Mouse (Mus musculus) cerebellum, adult 2 months (tissue): ENCODE results near the gene Ankrd34b. TPM values are rescaled to one million over a fixed set of nuclear protein-coding genes. Genes with fewer than 3 reads are reported as not detected.

Source experiments
- DNase-seq, 2 experiments: peaks; one replicate each; pipeline ENCODE4 v3.0.0; 2021
- H3K27ac ChIP-seq: fragments of 200-500 bp; 2 replicates; pipeline ENCODE4 v1.5.1; 2012; ENCODE audit warnings: low read length, control low read depth, inconsistent platforms; ENCODE audit not compliant: insufficient read depth
- H3K27me3 ChIP-seq: fragments of 200-500 bp; 2 replicates; pipeline ENCODE4 v1.6.1; 2012; ENCODE audit warnings: inconsistent platforms, mild to moderate bottlenecking, low read length, moderate library complexity; ENCODE audit not compliant: control insufficient read depth, insufficient read depth
- H3K4me1 ChIP-seq: fragments of 200-500 bp; 2 replicates; pipeline ENCODE4 v1.6.1; 2011; ENCODE audit warnings: low read length; ENCODE audit not compliant: control insufficient read depth, insufficient read depth
- H3K4me3 ChIP-seq: fragments of 200-500 bp; replicated peaks from 2 replicates; pipeline ENCODE3; 2011; ENCODE audit warnings: mild to moderate bottlenecking, low read depth, low read length, control low read depth; ENCODE audit not compliant: insufficient read depth
- CTCF ChIP-seq: fragments of 200-500 bp; IDR thresholded peaks from 2 replicates; pipeline ENCODE4 v1.5.1; 2011; ENCODE audit warnings: low read depth, mild to moderate bottlenecking, control low read depth, low read length, moderate library complexity, borderline replicate concordance; ENCODE audit not compliant: insufficient read depth
- POLR2A ChIP-seq: fragments of 200-500 bp; IDR thresholded peaks from 2 replicates; pipeline ENCODE4 v1.6.1; 2011; ENCODE audit warnings: low read length, control low read depth, borderline replicate concordance; ENCODE audit not compliant: insufficient read depth
- WGBS: fragments of 180-500 bp; shearing (Covaris S2); methylation state at CpG from one replicate; pipeline ENCODE4 v1.1.7; 2018; 5-methylcytosine and 5-hydroxymethylcytosine counted together
- polyA plus RNA-seq: library from polyadenylated mRNA; depleted of rRNA; stranded (reverse); fragments of >200 nt; gene quantifications from 2 replicates; pipeline ENCODE4 v1.2.3, GENCODE M21; 2012

Gene Ankrd34b
- polyA plus RNA-seq, 1 experiment, result 23.9 TPM

DNA sequence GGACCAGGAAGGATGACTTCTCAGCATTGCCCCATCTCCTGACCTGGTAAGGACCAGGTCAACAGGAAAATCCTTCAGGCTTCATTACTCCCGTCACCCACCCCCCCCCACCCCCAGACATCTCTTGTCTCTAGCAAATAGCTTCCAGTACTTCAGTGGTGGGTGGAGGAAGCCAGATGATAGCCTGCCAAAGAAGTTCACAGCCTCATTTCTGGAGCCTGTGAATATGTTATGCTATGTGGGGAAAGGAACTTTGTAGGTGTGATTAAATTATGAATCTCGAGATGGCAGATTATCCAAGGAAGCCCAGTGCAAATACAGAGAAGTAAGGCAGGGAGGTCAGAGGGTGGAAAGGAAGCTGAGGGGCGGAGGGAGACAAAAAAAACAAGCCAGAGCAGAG, 2.0 kb upstream of the Ankrd34b start:
- DNase-seq, result no peak
- no peak for TF ChIP-seq CTCF
- TF ChIP-seq POLR2A, result no peak
- 68% methylated on average over 3 of the region's 3 CpGs for WGBS

DNA sequence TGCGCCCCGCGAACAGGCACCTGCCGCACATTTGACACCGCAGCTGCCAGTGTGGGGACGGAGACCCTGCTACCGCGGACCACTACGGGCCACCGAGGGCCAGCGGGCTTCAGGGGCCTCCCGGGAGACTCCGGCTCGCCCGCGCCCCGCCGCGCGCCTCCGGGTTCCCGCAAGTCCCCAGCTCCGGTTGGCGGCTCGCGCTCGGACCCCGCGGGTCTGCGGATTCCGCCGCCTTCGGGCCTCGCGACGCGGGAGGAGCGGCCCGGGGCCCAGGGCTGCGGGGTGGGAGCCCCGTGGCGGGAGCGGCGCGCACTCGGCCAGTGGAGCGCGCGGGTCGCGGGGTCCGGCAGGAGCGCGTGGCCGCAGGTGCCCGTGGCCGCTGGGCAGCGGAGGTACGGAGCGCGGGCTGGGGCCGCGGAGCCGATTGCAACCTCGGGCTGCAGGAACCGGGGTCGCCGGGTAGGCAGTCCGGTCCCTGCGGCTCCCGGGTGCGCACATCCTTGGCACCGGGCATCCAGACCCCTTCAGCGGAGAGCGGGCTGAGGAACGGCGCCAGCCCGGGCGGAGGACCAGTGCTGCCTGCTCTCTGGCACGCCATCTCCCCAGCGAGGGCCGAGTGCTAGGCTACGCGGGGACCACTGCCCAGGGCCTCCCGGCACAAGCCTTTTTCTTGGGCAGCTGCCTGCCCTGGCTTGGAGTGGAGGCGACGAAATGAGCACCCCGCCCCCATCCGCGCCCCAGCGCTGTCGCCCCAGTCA, 777 bp downstream of the Ankrd34b start:
- under 1% methylated on average over 92 of the region's 92 CpGs for WGBS
- Histone ChIP-seq H3K4me3 (peak overlapping the region; percentile 55), H3K4me1 (peaks cover 2% of the 10 kb centered on the region), H3K27me3 (no peaks in the 10 kb centered on the region), H3K27ac (no peak overlapping the region)
- DNase-seq, result peak; percentile 61 to 66
- TF ChIP-seq POLR2A, result no peak
- TF ChIP-seq CTCF, result no peak

More for the DNA sequence above, 2.0 kb upstream of the Ankrd34b start:
- Histone ChIP-seq H3K4me3 (no peak overlapping the region), H3K4me1 (peaks cover 2% of the 10 kb centered on the region), H3K27ac (no peak overlapping the region), H3K27me3 (no peaks in the 10 kb centered on the region)

DNA sequence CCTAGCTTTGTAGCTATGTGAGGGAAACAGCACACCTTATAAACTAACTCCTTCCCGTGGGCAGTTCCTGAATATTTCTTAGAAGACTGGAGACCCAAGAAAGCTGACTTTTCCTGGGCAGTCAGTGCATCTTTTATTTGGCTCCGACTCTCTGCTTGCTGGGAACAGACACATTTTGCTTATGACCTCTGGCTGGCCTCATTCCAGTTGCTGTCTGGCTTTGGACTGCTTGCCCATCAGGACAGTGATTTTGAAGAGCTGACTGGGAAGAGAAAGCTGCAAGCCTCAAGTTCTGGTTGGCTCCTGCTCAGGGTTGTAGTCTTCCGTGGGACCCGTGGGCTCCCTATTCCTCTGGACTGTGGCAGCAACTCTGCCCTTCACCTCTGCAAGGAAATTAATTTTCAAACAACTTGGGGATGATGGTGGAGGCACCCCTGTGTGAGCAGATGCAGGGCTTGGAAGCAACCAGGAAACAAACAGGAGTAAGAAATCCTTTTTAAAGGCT, 1.7 kb downstream of the Ankrd34b start:
- no peak overlapping the region for H3K27ac ChIP-seq
- no peaks in the 10 kb centered on the region for H3K27me3 ChIP-seq
- WGBS, result 57% methylated on average over 4 of the region's 4 CpGs
- peaks cover 2% of the 10 kb centered on the region for H3K4me1 ChIP-seq
- TF ChIP-seq CTCF, result no peak
- TF ChIP-seq POLR2A, result no peak
- DNase-seq, result peak; percentile 19 to 26
- no peak overlapping the region for H3K4me3 ChIP-seq

DNA sequence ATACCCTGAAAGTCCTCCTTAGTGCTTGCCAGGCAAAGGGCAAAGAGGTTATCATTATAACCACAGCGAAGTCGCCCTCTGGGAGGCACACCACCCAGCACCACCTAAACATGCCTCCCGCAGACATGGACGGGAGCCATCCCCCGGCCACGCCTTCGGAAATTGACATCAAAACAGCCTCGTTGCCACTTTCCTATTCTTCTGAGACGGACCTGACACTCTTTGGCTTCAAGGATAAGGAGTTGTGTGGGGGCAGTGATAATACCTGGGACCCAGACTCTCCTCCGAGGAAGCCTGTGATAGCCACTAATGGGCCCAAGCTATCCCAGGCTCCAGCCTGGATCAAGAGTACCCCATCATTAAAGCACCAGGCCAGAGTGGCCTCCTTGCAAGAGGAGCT, 13.0 kb downstream of the Ankrd34b start:
- no peak for TF ChIP-seq POLR2A
- no peak for TF ChIP-seq CTCF
- no peaks in the 10 kb centered on the region for H3K4me1 ChIP-seq
- no peak overlapping the region for H3K4me3 ChIP-seq
- no peak overlapping the region for H3K27ac ChIP-seq
- 92% methylated on average over 10 of the region's 10 CpGs for WGBS
- no peaks in the 10 kb centered on the region for H3K27me3 ChIP-seq
- no peak for DNase-seq

DNA sequence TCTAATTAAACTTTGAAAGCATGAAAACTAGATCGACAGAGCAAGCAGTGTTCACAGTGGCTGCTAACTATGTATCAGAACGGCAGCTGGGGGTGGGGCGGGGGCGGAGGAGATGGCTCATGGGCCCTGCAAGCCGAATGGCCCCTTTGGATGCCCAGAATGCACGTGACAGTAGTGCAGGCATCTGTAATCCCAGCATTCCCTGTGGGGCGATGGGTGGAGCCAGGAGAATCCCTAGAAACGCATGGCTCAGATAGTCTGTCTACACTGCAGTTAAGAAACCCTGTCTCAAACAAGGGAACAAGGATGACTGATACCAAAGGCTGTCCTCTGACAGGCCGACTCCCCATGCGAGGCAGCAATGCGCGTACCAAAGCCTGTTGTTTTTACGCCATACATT, 14.6 kb downstream of the Ankrd34b start:
- no peak overlapping the region for H3K4me3 ChIP-seq
- H3K27me3 ChIP-seq, result no peaks in the 10 kb centered on the region
- WGBS, result 75% methylated on average over 13 of the region's 13 CpGs
- no peaks in the 10 kb centered on the region for H3K4me1 ChIP-seq
- TF ChIP-seq CTCF (no peak), POLR2A (no peak)
- no peak overlapping the region for H3K27ac ChIP-seq
- no peak for DNase-seq

DNA sequence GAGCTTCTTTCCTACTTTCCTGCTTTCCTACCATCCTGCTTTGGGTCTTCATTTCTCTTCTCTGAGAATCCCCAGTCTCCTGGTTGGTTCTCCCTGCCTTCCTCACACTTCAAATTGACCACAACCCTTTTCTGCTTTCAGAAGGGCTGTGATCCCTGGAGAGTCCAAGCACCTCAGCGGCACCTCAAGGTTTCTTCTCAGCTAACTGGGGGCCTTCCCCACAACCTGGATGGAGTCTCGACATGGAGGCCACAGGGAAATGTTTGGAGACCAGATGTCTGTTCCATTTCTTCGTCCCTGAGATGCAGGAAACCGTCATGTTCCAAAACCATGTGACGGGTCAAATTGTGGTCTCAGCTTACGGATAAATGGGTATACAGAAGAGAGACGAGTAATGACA, 21.2 kb downstream of the Ankrd34b start:
- Histone ChIP-seq H3K27ac (no peak overlapping the region), H3K27me3 (no peaks in the 10 kb centered on the region), H3K4me3 (no peak overlapping the region), H3K4me1 (no peaks in the 10 kb centered on the region)
- no peak for DNase-seq
- TF ChIP-seq POLR2A (no peak), CTCF (no peak)
- WGBS, result 92% methylated on average over 7 of the region's 7 CpGs

DNA sequence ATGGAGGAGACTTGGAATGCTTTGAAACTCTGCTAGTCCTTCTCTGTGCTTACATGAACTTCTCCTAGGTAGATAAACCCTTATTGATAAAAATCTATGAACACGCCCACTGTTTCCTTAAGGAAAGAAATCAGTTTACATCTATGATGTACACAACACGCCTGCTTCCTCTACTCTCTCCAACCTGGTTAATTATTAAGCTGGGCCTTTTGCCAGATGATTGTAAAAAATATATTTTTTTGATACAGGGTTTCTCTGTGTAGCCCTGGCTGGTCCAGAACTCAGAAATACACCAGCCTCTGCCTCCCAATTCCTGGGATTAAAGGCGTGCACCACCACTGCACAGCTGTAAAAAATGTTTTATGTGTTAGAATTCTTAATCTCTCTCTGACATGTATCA, 39.0 kb downstream of the Ankrd34b start:
- Histone ChIP-seq H3K27me3 (no peaks in the 10 kb centered on the region), H3K4me1 (no peaks in the 10 kb centered on the region), H3K27ac (no peak overlapping the region), H3K4me3 (no peak overlapping the region)
- no peak for DNase-seq
- TF ChIP-seq CTCF (no peak), POLR2A (no peak)
- WGBS, result 92% methylated on average over 3 of the region's 3 CpGs

DNA sequence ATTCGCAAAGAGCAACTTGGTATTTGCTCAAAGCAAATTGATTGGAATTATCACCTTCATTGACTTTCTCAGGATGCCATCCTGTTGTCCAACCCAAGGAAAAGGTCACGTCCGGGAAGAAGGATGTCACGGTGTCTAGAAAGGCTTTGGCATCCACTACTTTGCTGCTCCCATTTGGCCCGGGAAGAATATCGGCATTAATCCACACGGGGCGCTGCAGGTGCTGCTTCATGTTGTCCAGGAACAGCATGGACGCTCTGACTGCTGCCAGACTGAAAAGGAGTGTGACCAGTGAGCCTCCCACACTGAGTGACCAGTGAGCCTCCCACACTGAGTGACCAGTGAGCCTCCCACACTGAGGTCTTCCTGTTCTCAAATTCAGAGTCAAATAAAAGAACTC, 42.2 kb downstream of the Ankrd34b start:
- H3K4me3 ChIP-seq, result no peak overlapping the region
- no peaks in the 10 kb centered on the region for H3K4me1 ChIP-seq
- TF ChIP-seq POLR2A (no peak), CTCF (no peak)
- no peak for DNase-seq
- H3K27me3 ChIP-seq, result no peaks in the 10 kb centered on the region
- 45% methylated on average over 9 of the region's 9 CpGs for WGBS
- H3K27ac ChIP-seq, result no peak overlapping the region
